Mouse (Mus musculus) heart, adult 2 months (tissue): ENCODE measurements around the gene Myl10.

Source experiments
- CTCF ChIP-seq: fragments of 200-600 bp; IDR thresholded peaks from 2 replicates; pipeline ENCODE4 v1.8.1; 2022; ENCODE audit warnings: antibody characterized with exemption, mild to moderate bottlenecking, moderate library complexity
- EP300 ChIP-seq: fragments of 200-500 bp; IDR thresholded peaks from 2 replicates; pipeline ENCODE4 v1.6.1; 2011; ENCODE audit warnings: low read depth, low read length, control low read depth; ENCODE audit not compliant: insufficient read depth
- POLR2A ChIP-seq: fragments of 200-500 bp; IDR thresholded peaks from 2 replicates; pipeline ENCODE4 v1.6.1; 2011; ENCODE audit warnings: mild to moderate bottlenecking, low read depth, low read length, control low read depth; ENCODE audit not compliant: insufficient read depth

GRCm38 (mm10) chr5:136686349-136686748 lies 6.6 kb upstream of the Myl10 start:
- no peak for TF ChIP-seq CTCF
- TF ChIP-seq POLR2A, result no peak
- no peak for TF ChIP-seq EP300
